11 mouse cellular contexts compared by ENCODE assay signal in genomic region chr11:18989669-18990243, GRCm38 (mm10). TPM values are rescaled to one million over a fixed set of nuclear protein-coding genes. Genes with fewer than 3 reads are reported as not detected.
A peak's percentile ranks its signal among the peaks of the same experiment; 100 is the strongest.
DNase-seq lines count a peak whose midpoint lies in the region; ATAC-seq and TF ChIP-seq lines count a peak whose summit lies in the region.
"Had no signal": no experiment of that assay in that cellular context is flagged by ENCODE, and none has a peak within 500 bp of the region (broad histone marks: within the 10 kb centered on the region; RNA-seq: fewer than 3 reads in every experiment).

No protein-coding gene starts in this region.

- peak; percentile 26 for DNase-seq in MN1 (ENCODE audit: low spot score)
- DNase-seq in brain, embryonic 14.5 days (ENCODE audit: low read depth): peak; percentile 78
- no peak for DNase-seq in forebrain, postnatal 0 days
- DNase-seq in urinary bladder, postnatal 14 days (ENCODE audit: low spot score): no peak
- no peak for DNase-seq in gastrocnemius, postnatal 10 days
- no peak for DNase-seq in lung, adult 2 months
- DNase-seq: adrenal gland, postnatal 10 days; kidney, postnatal 36 days; lung, postnatal 4 days; right cerebral cortex, postnatal 4 days had no signal

- 0 out of 2 replicates have a peak overlapping the region, but pooled peaks have one; percentile 10 for H3K9ac ChIP-seq in forebrain, postnatal 0 days
- H3K9ac ChIP-seq in midbrain, embryonic 13.5 days (replicated peaks): peak overlapping the region; percentile 32; the same call in 1 of the 2 replicates

- no peaks in the 10 kb centered on the region for H3K27me3 ChIP-seq in forebrain, postnatal 0 days (ENCODE audit: insufficient read depth, low read length)
- H3K27me3 ChIP-seq in midbrain, embryonic 13.5 days: no peaks in the 10 kb centered on the region

- peaks cover 14% of the 10 kb centered on the region; the same call in 1 of the 2 replicates for H3K4me1 ChIP-seq in forebrain, postnatal 0 days (ENCODE audit: insufficient read depth)
- H3K4me1 ChIP-seq in midbrain, embryonic 13.5 days (replicated peaks): peaks cover 32% of the 10 kb centered on the region
- H3K4me1 ChIP-seq in lung, adult 2 months (ENCODE audit: control insufficient read depth, insufficient read depth, low read length): peaks cover 3% of the 10 kb centered on the region

- no peak for TF ChIP-seq CTCF in brain, embryonic 14.5 days (IDR thresholded peaks at IDR 0.05; ENCODE audit: borderline replicate concordance, extremely low read depth, insufficient read depth, insufficient read length)
- TF ChIP-seq CTCF in forebrain, postnatal 0 days (IDR thresholded peaks at IDR 0.05; ENCODE audit: low read depth): no peak
- no peak for TF ChIP-seq CTCF in lung, adult 2 months (IDR thresholded peaks at IDR 0.05; ENCODE audit: insufficient read depth, low read length)

- TF ChIP-seq POLR2A in brain, embryonic 14.5 days (IDR thresholded peaks at IDR 0.05; ENCODE audit: borderline replicate concordance, extremely low read depth, insufficient read depth, insufficient read length, poor library complexity, severe bottlenecking): no peak
- TF ChIP-seq POLR2A in lung, adult 2 months (IDR thresholded peaks at IDR 0.05; ENCODE audit: borderline replicate concordance, extremely low read depth, low read depth, low read length): no peak

- no peaks in the 10 kb centered on the region for H3K9me3 ChIP-seq in forebrain, postnatal 0 days (ENCODE audit: low read length)
- H3K9me3 ChIP-seq in midbrain, embryonic 13.5 days: no peaks in the 10 kb centered on the region

- 10% methylated on average over 6 of the region's 6 CpGs for WGBS in forebrain, postnatal 0 days
- 4% methylated on average over 6 of the region's 6 CpGs for WGBS in midbrain, embryonic 13.5 days
- WGBS in lung, adult 2 months: 63% methylated on average over 6 of the region's 6 CpGs

- peak; percentile 59; the same call in 1 of the 2 replicates for ATAC-seq in forebrain, postnatal 0 days
- ATAC-seq in midbrain, embryonic 13.5 days: peak; percentile 55

- H3K4me3 ChIP-seq in forebrain, postnatal 0 days (ENCODE audit: low read depth, low read length): no peak overlapping the region
- H3K4me3 ChIP-seq in midbrain, embryonic 13.5 days (replicated peaks): no peak overlapping the region
- H3K4me3 ChIP-seq in lung, adult 2 months (replicated peaks; ENCODE audit: extremely low read depth, low read depth, low read length): no peak overlapping the region

- H3K36me3 ChIP-seq in forebrain, postnatal 0 days (ENCODE audit: insufficient read depth): no peaks in the 10 kb centered on the region
- H3K36me3 ChIP-seq in midbrain, embryonic 13.5 days: peaks cover 28% of the 10 kb centered on the region

- no peak overlapping the region for H3K27ac ChIP-seq in forebrain, postnatal 0 days (ENCODE audit: low read depth, low read length)
- peak overlapping the region; percentile 75 for H3K27ac ChIP-seq in midbrain, embryonic 13.5 days

- H3K4me2 ChIP-seq in forebrain, postnatal 0 days (ENCODE audit: low read depth): peak overlapping the region; percentile 23; the same call in 1 of the 2 replicates
- H3K4me2 ChIP-seq in midbrain, embryonic 13.5 days (replicated peaks): peak overlapping the region; percentile 32

RNA-seq across cellular contexts. Expression of gene Meis1, which starts 29.0 kb away (rescaled TPM):
- polyA plus RNA-seq in brain, embryonic 14.5 days (2012; rRNA removed): 31.8 and 68.8 TPM in 2 replicates
- 15.8 and 16.9 TPM in 2 replicates for total RNA-seq in forebrain, postnatal 0 days (2014; rRNA removed)
- 11.4 and 12.5 TPM in 2 replicates for polyA plus RNA-seq in forebrain, postnatal 0 days (2015; fragmentation: Nextera tagmentation; extraction: Ambion mirVana)
- polyA plus RNA-seq in midbrain, embryonic 13.5 days (2015; fragmentation: Nextera tagmentation; extraction: Ambion mirVana): 43.4 and 45.1 TPM in 2 replicates
- total RNA-seq in gastrocnemius, postnatal 10 days (2021): 1 to 10 TPM; 6.0 to 7.1 TPM
- polyA plus RNA-seq in lung, adult 2 months (2012; rRNA removed): 26.0 and 31.3 TPM in 2 replicates

Comparison
In these comparisons a context has a peak if more than half of its experiments do, and no peak if none do; other contexts are left out.
1. DNase-seq: peak in MN1 (single experiment) and brain, embryonic 14.5 days (single experiment); none in forebrain, postnatal 0 days (single experiment), urinary bladder, postnatal 14 days (single experiment), gastrocnemius, postnatal 10 days (single experiment) and lung, adult 2 months (single experiment).